Mouse (Mus musculus): ENCODE measurements around the gene Vmn1r188.
"Not testable (repeated sequence)": the region's sequence is repeated elsewhere in the genome, so short reads cannot be mapped to it uniquely, and the experiment has no call there.

The Vmn1r188 gene

DNA sequence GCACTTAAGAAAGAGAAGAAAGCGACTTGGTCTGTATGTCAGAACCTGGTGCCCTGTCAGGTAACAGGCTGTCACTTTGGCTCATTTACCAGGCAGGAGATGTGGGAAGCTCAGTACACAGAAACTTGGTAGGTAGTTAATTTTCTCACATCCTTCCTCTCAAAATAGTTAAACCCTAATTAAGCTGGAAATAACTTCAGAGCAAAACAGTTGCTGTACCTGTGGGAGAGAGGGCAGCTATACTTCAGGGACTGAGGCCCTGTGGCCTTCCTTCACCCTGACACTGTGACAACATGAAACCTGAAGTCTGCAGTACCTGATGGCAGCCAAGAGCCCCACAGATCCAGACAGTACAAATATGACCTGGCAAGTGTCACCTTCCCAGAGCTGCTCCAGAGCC is at the start of gene Vmn1r188:
Gene Vmn1r188, plus strand, starts transcription at position 301 of the 400 bp plus-strand sequence.
- not testable (repeated sequence) for H3K27me3 ChIP-seq (ENCODE audit: insufficient read depth, low read length); H3K4me1 ChIP-seq (replicated peaks; ENCODE audit: low read depth, low read length); H3K36me3 ChIP-seq (ENCODE audit: insufficient read depth, low read length); H3K4me3 ChIP-seq (replicated peaks; ENCODE audit: low read length); H3K9me3 ChIP-seq (ENCODE audit: low read length)

DNA sequence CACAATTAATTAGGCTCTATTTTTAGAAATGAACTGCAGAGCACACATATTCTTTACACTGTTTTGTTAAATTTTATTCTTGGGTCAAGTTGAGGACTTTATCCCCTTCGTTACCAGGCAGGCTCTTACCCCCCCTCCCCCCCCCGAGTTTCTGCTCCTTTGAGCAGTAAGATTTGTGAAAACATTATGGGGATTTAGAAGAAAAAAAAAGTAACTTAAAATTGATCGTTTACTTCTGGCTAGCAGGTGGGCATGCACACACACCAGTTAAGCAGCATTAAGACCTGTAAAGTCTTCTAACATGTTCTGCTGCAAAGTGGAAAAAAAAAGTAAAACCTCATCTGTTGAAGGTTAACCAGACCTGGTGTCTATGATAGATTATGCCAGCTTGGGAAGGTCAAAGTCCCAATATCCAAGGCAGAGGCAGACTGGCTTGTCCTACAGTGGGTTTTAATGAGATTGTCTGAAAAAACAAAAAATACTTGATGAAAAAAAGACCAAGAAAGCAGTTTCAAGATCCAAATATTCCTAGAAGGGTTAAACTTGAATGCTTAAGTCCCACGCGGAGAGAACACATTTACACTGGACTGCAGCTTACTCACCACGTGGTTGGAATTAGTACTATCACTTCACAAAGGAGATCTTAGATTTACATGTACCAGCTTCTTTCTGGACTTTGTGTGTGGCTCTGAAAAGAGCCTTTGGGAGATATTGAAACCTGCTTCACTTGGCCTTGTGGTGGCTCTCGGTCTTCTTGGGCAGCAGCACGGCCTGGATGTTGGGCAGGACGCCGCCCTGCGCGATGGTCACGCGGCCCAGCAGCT is 49.6 kb upstream of the Vmn1r188 start:
- peak overlapping the region; percentile 77 for H3K4me3 ChIP-seq (replicated peaks; ENCODE audit: low read length)
- 0 out of 2 replicates have a peak, but pooled peaks cover 3% of the 10 kb centered on the region for H3K36me3 ChIP-seq (ENCODE audit: insufficient read depth, low read length)
- TF ChIP-seq NANOG (IDR thresholded peaks at IDR 0.05; ENCODE audit: borderline replicate concordance, low read length), result no peak
- no peak for TF ChIP-seq POU5F1 (IDR thresholded peaks at IDR 0.05; ENCODE audit: borderline replicate concordance, low read length)
- no peak for TF ChIP-seq CTCF (conservative IDR thresholded peaks at IDR 0.05; ENCODE audit: low read length)
- no peaks in the 10 kb centered on the region for H3K27me3 ChIP-seq (ENCODE audit: insufficient read depth, low read length)
- H3K9me3 ChIP-seq (ENCODE audit: low read length), result no peaks in the 10 kb centered on the region
- H3K4me1 ChIP-seq (replicated peaks; ENCODE audit: low read depth, low read length), result peaks cover 55% of the 10 kb centered on the region

DNA sequence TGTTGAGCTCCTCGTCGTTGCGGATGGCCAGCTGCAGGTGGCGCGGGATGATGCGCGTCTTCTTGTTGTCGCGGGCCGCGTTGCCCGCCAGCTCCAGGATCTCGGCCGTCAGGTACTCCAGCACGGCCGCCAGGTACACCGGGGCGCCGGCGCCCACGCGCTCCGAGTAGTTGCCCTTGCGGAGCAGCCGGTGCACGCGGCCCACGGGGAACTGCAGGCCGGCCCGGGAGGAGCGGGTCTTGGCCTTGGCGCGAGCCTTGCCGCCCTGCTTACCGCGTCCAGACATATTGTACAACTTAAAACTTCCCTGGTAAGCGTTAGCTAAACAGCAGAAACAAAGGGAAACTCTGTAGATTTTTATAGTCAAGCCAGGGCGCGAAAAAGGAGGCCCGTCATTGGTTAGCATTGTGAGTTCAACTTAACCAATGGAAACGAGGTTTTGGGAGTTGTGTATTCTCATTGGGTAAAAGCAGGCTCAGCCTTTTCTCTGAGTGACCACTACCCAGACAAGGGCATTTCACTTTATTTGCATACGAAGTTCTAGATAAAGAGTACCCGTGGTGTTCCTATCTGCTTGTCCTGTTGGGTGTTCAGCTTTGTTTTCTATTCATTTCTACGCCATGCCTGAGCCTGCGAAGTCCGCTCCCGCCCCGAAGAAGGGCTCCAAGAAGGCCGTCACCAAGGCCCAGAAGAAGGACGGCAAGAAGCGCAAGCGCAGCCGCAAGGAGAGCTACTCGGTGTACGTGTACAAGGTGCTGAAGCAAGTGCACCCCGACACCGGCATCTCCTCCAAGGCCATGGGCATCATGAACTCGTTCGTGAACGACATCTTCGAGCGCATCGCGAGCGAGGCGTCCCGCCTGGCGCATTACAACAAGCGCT is 48.7 kb upstream of the Vmn1r188 start, which contains the start of the genes Hist1h2ah and Hist1h2bk:
Gene Hist1h2ah, minus strand, starts transcription at position 302 of the 882 bp plus-strand sequence.
Gene Hist1h2bk, plus strand, starts transcription at position 604 of the 882 bp plus-strand sequence.
- H3K4me1 ChIP-seq (replicated peaks; ENCODE audit: low read depth, low read length), result peaks cover 56% of the 10 kb centered on the region
- not testable (repeated sequence) for H3K36me3 ChIP-seq (ENCODE audit: insufficient read depth, low read length); H3K27me3 ChIP-seq (ENCODE audit: insufficient read depth, low read length); H3K9me3 ChIP-seq (ENCODE audit: low read length)
- H3K4me3 ChIP-seq (replicated peaks; ENCODE audit: low read length), result peak within 1 kb of the TSS; percentile 77

DNA sequence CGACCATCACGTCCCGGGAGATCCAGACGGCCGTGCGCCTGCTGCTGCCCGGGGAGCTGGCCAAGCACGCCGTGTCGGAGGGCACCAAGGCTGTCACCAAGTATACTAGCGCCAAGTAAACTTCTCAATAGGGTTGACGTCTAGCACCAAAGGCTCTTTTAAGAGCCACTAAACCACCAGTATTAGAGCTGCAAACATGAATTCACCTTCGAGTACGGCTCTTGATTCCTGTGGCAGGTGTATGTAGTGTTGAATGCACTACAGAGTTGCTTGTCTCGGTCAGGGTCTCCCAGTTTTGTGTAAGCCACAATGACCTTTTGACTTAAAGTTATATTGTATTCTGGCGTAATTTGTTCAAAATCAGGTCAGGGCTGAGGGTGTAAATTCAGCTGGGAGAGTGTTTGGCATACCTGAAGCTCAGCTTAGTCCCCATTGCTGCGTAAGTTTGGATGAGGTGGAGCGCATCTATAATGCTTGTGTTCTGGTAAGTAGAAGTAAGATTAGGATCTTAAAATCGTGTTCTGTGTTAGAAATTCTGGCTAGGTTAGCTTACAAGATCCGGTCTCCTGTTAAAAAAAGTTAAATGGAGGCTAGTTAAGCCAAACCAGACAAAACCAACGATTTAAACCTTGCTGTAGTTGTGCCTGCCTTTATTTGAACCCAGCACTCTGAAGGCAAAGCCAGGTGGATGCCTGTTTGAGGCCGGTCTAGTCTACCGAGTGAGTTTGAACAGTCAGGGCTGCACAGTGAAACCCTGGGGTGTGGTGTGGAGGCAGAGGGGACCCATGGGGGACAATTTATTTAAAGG is 47.9 kb upstream of the Vmn1r188 start:
- TF ChIP-seq NANOG (IDR thresholded peaks at IDR 0.05; ENCODE audit: borderline replicate concordance, low read length) (no peak), POU5F1 (IDR thresholded peaks at IDR 0.05; ENCODE audit: borderline replicate concordance, low read length) (no peak), CTCF (conservative IDR thresholded peaks at IDR 0.05; ENCODE audit: low read length) (no peak)
- Histone ChIP-seq H3K36me3 (ENCODE audit: insufficient read depth, low read length) (0 out of 2 replicates have a peak, but pooled peaks cover under 1% of the 10 kb centered on the region), H3K4me1 (replicated peaks; ENCODE audit: low read depth, low read length) (peaks cover 50% of the 10 kb centered on the region), H3K9me3 (ENCODE audit: low read length) (no peaks in the 10 kb centered on the region), H3K27me3 (ENCODE audit: insufficient read depth, low read length) (no peaks in the 10 kb centered on the region), H3K4me3 (replicated peaks; ENCODE audit: low read length) (peak overlapping the region; percentile 67)

DNA sequence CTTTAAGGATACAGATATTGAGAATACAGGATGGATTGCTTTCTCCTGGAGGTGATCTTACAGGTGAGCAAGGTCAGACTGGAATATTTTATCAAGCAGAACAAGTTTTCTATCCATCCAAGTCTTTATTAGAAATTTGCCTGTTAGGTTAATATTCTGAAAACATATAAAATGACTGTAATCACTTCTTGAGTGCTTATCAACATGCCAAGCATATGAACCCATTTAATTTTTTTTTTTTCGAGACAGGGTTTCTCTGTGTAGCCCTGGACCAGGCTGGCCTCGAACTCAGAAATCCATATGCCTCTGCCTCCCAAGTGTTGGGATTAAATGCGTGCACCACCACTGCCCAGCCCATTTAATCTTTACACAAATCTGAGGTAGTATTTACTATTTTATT is 47.3 kb upstream of the Vmn1r188 start:
- Histone ChIP-seq H3K4me3 (replicated peaks; ENCODE audit: low read length) (peak overlapping the region; percentile 67), H3K27me3 (ENCODE audit: insufficient read depth, low read length) (no peaks in the 10 kb centered on the region), H3K4me1 (replicated peaks; ENCODE audit: low read depth, low read length) (peaks cover 50% of the 10 kb centered on the region), H3K36me3 (ENCODE audit: insufficient read depth, low read length) (no peaks in the 10 kb centered on the region), H3K9me3 (ENCODE audit: low read length) (no peaks in the 10 kb centered on the region)
- no peak for TF ChIP-seq CTCF (conservative IDR thresholded peaks at IDR 0.05; ENCODE audit: low read length)
- TF ChIP-seq NANOG (IDR thresholded peaks at IDR 0.05; ENCODE audit: borderline replicate concordance, low read length), result no peak
- no peak for TF ChIP-seq POU5F1 (IDR thresholded peaks at IDR 0.05; ENCODE audit: borderline replicate concordance, low read length)

DNA sequence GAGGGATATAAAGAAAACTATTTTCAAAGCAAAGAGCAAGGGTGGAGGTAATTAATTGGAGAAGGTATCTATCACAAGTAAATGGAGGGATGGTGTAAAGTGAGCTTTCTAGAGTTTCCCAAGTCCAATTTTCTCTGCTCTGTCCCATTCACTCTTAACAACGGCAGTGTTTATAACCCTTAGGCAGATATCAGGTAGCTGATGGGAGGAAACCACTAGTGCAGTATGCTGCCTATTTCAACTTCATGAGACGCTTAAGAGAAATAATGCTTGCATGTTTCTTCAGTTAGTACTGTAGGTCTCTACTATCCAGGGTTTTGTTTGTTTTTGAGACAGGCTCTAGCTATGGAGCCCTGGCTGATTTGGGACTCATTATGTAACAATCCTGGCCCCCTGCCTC is 46.8 kb upstream of the Vmn1r188 start:
- TF ChIP-seq CTCF (conservative IDR thresholded peaks at IDR 0.05; ENCODE audit: low read length) (no peak), POU5F1 (IDR thresholded peaks at IDR 0.05; ENCODE audit: borderline replicate concordance, low read length) (no peak), NANOG (IDR thresholded peaks at IDR 0.05; ENCODE audit: borderline replicate concordance, low read length) (no peak)
- peaks cover 50% of the 10 kb centered on the region for H3K4me1 ChIP-seq (replicated peaks; ENCODE audit: low read depth, low read length)
- no peaks in the 10 kb centered on the region for H3K36me3 ChIP-seq (ENCODE audit: insufficient read depth, low read length)
- H3K4me3 ChIP-seq (replicated peaks; ENCODE audit: low read length), result 0 out of 2 replicates have a peak overlapping the region, but pooled peaks have one; percentile 67
- H3K27me3 ChIP-seq (ENCODE audit: insufficient read depth, low read length), result no peaks in the 10 kb centered on the region
- H3K9me3 ChIP-seq (ENCODE audit: low read length), result no peaks in the 10 kb centered on the region

DNA sequence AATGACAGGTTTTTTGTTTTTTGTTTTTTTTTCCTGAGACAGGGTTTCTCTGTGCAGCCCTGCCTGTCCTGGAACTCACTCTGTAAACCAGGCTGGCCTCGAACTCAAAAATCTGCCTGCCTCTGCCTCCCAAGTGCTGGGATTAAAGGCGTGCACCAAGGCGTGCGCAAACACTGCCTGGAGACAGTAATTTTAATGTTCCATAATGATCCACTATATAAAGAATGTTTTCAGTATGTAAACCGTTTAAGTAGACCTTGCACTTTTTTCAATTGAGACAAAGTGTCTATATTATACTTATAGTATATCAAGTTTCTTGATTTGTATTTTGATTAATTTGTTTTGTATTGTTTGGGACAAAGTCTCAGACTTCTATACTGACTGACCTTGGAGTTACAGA is 44.9 kb upstream of the Vmn1r188 start:
- TF ChIP-seq CTCF (conservative IDR thresholded peaks at IDR 0.05; ENCODE audit: low read length) (no peak), POU5F1 (IDR thresholded peaks at IDR 0.05; ENCODE audit: borderline replicate concordance, low read length) (no peak), NANOG (IDR thresholded peaks at IDR 0.05; ENCODE audit: borderline replicate concordance, low read length) (no peak)
- Histone ChIP-seq H3K9me3 (ENCODE audit: low read length) (no peaks in the 10 kb centered on the region), H3K36me3 (ENCODE audit: insufficient read depth, low read length) (no peaks in the 10 kb centered on the region), H3K27me3 (ENCODE audit: insufficient read depth, low read length) (no peaks in the 10 kb centered on the region), H3K4me3 (replicated peaks; ENCODE audit: low read length) (peak overlapping the region; percentile 80), H3K4me1 (replicated peaks; ENCODE audit: low read depth, low read length) (peaks cover 41% of the 10 kb centered on the region)

DNA sequence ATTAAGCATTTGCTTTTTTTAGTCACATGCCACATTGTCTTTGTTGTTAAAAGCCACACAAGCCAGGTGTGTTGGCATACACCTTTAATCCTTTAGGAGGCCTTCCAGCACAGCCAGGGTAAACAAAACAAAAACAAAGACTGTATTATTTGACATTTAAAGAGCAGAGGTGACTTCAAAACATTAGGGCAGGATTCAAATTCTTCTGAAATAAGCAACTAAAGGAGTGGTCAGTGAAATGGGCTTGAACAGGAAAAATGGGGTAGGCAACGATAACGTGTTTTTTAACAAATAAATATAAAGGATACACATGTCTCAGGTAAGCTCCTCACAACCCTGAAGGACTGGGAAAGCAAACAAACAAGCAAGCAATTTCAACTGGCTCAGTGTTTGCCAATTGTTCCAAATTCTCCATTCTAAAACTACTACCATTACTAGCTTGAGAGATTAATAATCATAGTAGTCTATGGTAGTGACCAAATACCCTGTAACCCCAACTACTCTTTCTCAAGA is 44.2 kb upstream of the Vmn1r188 start:
- no peaks in the 10 kb centered on the region for H3K36me3 ChIP-seq (ENCODE audit: insufficient read depth, low read length)
- H3K4me1 ChIP-seq (replicated peaks; ENCODE audit: low read depth, low read length), result peaks cover 46% of the 10 kb centered on the region
- TF ChIP-seq CTCF (conservative IDR thresholded peaks at IDR 0.05; ENCODE audit: low read length) (no peak), NANOG (IDR thresholded peaks at IDR 0.05; ENCODE audit: borderline replicate concordance, low read length) (no peak), POU5F1 (IDR thresholded peaks at IDR 0.05; ENCODE audit: borderline replicate concordance, low read length) (no peak)
- peak overlapping the region; percentile 80 for H3K4me3 ChIP-seq (replicated peaks; ENCODE audit: low read length)
- no peaks in the 10 kb centered on the region for H3K27me3 ChIP-seq (ENCODE audit: insufficient read depth, low read length)
- no peaks in the 10 kb centered on the region for H3K9me3 ChIP-seq (ENCODE audit: low read length)
